Mouse (Mus musculus) cerebellum, adult (tissue): ENCODE data around the gene Tnfaip2.

Experiments
- ATAC-seq: cut with Nextera tagmentation; 2 replicates; pipeline ENCODE4 v1.9.2; 2017; ENCODE audit warnings: mild to moderate bottlenecking, moderate library complexity, mixed read lengths; ENCODE audit not compliant: insufficient number of reproducible peaks, low FRiP score, low TSS enrichment

Gene Tnfaip2

GRCm38 (mm10) chr12:111427438-111428113 is 14.7 kb upstream of the Tnfaip2 start:
- no peak for ATAC-seq

DNA sequence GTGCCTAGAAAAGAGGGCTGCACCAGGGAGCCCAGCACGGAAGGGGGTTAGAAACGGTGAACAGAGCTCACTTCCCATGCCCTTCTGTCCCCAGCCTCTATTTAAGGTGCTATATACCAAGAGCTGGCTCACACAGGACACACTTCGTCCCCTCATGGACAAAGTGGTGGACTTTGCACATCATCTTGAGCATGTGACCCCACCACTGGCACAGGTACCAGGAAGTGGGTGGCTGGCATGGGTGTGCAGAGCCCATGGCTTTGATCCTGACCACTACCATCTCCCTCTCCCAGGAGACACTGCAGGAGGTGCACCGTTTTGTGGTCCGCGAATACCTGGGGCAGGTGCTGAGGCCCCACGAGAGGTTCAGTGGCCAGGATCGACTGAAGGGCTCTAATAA is 13.9 kb upstream of the Tnfaip2 start:
- ATAC-seq = no peak

GRCm38 (mm10) chr12:111428961-111429911 is 13.0 kb upstream of the Tnfaip2 start:
- ATAC-seq = no peak

GRCm38 (mm10) chr12:111430049-111430867 is 12.0 kb upstream of the Tnfaip2 start:
- no peak for ATAC-seq

DNA sequence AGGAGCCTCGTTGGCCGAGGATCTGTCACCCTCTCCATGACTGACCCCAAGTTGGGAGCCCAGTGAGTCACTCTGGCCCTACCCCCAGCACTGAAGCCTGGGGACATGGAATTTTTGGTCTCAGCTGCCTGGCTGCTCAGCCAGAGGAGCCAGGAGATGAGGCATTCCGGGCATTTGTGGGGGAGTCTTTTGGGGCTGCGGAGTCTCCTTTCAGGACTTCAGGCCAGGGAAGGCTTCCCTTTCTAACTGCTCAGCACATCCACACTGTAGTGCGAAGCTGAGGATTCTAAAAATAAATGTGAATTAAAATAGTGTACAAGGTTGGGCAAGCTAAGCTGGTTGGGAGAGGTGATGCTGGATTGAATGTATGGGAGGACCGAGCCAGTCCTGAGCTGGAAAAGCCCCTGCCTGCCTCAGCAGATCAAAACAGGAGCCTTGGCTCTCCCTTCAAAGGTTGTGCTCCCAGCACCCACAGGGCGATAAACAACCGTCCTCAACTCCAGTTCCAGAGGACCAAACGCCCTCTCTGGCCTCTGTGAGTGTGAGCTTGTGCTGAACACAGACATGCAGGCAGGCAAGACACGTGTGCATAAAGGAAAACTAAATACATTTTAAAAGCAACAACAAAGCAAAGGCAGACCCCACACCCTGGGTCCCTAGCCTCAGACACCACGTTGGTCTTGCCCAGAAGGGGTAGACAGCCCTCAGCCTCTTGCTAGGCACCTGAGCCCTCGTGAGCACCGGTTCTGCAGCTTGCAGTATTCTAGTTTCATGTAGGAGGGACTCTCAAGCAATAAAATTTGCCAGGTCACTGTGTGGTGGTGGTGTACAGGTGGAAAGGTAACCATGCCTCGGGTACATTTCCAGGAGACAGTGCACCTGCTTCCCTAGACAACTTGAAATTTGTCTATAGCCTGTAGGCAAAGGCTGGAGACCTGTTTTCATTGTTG is 11.1 kb upstream of the Tnfaip2 start:
- ATAC-seq = no peak

DNA sequence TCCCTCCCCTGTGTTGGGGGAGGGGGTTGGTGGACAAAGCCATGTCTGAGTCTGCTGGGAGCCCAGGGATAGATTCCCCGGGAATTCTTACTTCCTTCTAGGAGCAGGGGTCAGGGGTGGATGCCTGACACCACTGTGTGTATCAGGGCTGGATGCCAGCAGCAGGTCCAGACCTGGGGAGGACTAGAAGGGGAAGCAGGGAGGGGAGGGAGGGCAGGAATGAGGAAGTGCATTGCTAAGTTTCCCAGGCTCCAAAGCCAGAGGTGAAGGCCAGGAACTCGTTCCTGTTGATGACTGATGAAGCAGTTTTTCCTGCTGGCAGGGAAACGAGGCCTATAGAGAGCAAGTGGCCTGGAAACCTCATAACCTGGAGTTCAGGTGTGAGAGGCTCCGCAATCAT is 10.2 kb upstream of the Tnfaip2 start:
- no peak for ATAC-seq

DNA sequence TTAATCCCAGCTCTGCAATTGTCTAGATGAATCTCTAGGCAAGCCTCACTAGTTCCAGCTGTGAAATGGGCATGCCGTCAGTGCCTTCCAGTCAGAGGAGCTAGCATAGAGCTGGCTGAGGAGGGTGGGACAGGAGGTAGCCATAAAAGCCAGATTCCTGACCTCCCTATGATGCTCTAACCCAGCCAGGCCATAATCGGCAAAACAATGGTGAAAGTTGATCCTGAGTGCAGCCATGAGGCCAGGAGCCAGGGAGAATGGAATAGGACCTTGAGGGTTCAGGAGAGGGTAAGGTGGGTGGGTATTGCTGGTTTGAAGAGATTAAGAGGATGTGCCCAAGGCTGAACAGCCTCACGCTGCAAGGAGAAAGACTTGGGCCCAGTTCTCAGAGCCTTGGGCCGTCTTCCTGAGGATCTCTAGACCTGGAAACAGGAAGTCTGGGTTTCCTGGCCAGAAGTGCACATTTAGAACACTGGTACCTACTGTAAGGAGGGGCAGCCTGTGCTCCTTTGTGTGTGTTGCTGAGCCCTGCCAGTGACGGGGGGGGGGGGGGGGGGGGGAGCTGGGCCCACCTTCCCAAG is 9.4 kb upstream of the Tnfaip2 start:
- no peak for ATAC-seq

DNA sequence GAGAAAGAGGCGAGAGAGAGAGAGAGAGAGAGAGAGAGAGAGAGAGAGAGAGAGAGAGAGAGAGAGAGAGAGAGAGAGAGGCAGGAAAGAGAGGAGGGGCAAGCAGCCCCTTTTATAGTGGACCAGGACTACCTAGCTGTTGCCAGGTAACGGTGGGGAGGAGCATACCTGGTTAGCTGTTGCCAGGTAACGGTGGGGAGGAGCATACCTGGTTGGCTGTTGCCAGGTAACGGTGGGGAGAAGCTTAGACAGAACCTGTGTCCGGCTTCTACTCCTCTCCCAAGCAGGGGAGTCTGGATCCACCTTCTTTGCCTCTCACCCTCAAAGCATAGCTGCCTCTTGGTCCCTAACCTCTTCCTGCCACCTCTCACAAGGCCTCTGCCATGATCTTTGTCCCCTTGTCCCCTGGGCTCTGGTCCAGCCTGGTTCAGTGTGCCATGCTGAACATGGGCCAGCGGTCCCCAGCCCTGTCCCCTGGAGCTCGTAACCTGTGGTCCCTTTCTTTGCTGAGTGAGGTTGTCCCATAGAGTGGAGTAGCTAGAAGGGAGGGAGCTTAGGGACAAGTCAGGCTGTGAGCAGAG is 8.0 kb upstream of the Tnfaip2 start:
- no peak for ATAC-seq

DNA sequence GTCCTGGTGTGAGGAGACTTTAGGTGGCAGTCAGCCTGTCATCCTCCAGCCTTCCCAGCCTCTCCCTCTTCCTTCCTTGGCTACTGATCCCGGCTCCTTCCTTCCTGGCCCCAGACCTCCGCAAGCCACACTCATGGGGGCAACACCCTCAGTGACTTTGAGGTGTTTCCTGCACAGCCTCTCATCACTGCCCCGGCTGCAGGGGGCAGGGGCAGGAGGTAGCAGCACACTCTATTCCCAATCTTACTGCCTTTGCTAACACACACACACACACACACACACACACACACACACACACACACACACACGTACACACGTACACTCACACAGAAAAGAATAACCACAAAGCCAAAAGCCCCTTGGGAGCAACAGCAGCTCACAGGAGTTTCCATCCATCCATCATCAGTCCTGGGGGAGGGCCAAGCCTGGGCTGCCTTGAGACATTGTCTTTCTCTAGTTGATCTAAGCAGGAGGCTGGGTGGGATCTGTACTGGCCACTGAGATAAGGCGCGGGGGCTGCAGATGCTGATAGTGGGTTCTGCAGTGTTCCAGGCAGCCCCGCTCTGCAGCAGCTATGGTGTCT is 7.4 kb upstream of the Tnfaip2 start:
- ATAC-seq = no peak

DNA sequence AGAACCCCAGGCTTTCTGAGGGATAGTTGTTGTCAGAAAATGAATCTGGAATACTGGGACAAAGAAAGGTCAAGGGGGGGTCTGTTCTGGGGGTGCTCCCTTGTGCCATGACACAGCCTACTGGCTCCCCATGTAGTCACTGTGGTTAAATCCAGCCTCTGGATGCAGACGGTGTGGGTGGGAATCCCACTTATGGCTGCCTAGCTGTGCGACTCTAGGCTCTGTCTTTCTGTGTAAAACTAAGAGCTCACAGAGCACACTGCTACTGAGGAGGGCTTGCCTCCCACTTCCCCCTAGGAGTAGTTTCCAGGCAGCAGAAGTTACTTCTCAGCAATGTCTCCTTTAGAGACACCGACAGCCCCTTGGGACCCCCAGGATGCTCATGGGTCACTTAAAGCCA is 6.1 kb upstream of the Tnfaip2 start:
- no peak for ATAC-seq

GRCm38 (mm10) chr12:111436640-111437039 is 5.6 kb upstream of the Tnfaip2 start:
- ATAC-seq = no peak

DNA sequence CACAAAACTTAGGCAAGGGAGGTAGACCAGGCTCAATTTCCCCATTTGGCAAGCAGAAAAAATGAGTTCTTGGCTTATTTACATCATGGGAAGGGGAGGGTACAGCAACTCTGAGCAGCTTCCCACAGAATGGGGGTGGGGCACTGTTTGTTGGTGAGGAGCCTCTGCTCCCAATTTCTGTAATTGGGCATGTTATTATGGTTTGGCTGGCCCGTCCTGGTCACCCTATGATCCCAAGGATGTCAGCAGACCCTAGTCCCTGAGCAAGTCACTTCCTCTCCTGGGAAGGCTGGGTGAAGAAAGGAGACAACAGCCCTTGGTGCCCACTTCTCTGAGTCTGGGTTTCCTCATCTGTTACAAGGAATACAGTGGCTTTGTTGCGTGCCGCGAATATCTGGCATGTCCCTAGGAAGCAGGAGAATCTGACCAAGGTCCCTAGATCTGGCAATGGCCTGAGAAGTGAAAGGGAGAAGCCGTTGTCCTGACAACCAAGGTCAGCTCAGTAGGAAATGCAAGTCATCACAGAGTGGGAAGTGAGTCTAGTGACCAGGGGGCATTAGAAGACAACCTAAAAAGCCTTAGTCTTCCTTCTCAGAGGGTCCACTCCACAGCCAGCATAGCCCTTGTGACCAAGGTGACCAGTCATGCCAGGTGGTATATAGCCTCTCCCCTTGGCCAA is 4.9 kb upstream of the Tnfaip2 start:
- ATAC-seq = no peak

GRCm38 (mm10) chr12:111438850-111439249 is 3.4 kb upstream of the Tnfaip2 start:
- no peak for ATAC-seq

DNA sequence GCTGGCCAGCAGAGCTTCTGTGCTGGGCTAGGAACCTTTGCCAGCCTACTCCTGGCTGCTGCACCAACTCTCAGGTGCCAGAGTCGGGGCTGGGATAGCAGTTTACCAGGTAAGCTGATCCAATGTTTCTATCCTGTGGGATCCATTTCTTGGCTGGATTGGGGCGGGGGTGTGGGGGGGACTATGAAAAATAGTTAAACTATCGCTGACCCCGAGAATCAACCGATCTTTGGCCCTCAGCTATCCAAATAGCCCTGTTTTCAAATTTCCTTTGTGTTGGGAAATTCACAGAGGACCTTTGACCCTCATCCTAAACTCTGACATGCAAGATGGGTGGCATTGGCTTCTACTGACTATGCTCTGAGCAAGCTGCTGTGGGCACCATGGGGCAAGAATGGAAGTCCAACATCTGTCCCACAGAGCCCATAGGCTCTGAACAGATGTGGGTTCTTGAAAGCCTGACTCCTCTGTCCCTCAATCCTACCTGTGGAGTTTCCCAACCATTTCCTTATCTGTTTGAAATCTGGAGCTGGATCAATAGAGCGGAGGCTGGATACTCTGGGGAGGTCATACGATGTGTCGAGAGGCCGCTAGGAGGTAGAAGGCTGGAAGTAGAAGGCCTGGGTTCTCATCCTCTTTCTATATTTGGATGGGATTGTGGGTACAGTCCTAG is 1.4 kb upstream of the Tnfaip2 start:
- ATAC-seq = no peak

- ATAC-seq = no peak
Observed at GRCm38 (mm10) chr12:111441523-111441922, 746 bp upstream of the Tnfaip2 start.

DNA sequence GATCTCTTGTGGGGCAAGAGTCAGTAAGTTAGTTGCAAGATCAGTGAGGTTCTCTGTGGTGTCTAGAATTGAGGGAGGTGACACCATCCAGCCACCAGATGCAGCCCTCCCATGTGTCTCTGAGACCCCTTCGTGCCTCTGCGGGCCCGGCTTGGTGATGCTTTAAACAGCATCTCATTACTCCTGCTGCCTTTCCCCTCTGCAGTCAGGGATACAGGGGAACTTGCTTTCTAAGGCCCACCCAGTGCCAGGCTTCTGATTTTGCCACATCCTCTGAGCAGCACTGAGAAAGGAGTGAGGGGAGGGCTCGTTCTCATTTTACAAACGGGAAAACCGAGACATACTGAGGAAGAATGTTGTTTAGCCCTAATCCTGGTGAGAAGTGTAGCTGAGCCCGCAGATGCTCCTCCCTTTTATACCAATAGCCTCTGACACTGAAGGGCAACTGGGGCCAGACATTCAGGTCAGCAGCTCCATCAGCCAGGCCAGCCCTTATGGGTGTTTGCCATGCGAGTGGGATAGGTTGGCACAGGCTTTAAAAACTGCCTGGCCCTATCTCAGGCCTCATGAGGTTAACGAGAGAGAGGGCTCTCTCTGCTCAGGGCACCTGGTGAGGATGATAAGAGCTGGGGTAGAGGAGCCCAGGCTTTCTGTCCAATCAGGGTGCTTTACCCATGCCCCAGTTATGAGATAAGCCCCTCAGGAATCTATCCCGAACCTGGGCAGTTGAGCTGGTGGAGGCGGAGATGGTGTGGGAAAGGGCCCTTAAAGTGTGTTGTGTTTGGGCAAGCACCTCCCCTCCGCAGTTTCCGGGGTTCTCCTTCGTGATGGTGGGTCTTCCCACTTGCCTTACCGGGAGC is 972 bp downstream of the Tnfaip2 start:
- no peak for ATAC-seq
